Mouse (Mus musculus) liver, embryonic 12.5 days (tissue): ENCODE data around the gene Theg. TPM values are rescaled to one million over a fixed set of nuclear protein-coding genes. Genes with fewer than 3 reads are reported as not detected.

ENCODE experiments used
- ATAC-seq: fragments of 200-750 bp; cut with Nextera tagmentation; 2 replicates; pipeline ENCODE4 v1.8.0; 2017; ENCODE audit warnings: moderate number of reproducible peaks, mild to moderate bottlenecking, moderate library complexity
- H3K27ac ChIP-seq: fragments of 300-500 bp; sonication (generic); 2 replicates; pipeline ENCODE4 v1.5.1; 2016; ENCODE audit warnings: mild to moderate bottlenecking
- H3K27me3 ChIP-seq: fragments of 300-500 bp; sonication (generic); replicated peaks from 2 replicates; pipeline ENCODE4 v1.6.1; 2016; ENCODE audit warnings: mild to moderate bottlenecking, moderate library complexity
- H3K36me3 ChIP-seq: fragments of 300-500 bp; sonication (generic); 2 replicates; pipeline ENCODE4 v1.6.1; 2016; ENCODE audit warnings: mild to moderate bottlenecking, moderate library complexity
- H3K4me1 ChIP-seq: fragments of 300-500 bp; sonication (generic); 2 replicates; pipeline ENCODE4 v1.6.1; 2016
- H3K4me2 ChIP-seq: fragments of 300-500 bp; sonication (generic); 2 replicates; pipeline ENCODE4 v1.6.1; 2016; ENCODE audit warnings: mild to moderate bottlenecking, moderate library complexity
- H3K4me3 ChIP-seq: fragments of 300-500 bp; sonication (generic); 2 replicates; pipeline ENCODE4 v1.5.1; 2016; ENCODE audit warnings: mild to moderate bottlenecking, moderate library complexity
- H3K9ac ChIP-seq: fragments of 300-500 bp; sonication (generic); 2 replicates; pipeline ENCODE4 v1.6.1; 2016; ENCODE audit warnings: mild to moderate bottlenecking, moderate library complexity
- H3K9me3 ChIP-seq: fragments of 300-500 bp; sonication (generic); replicated peaks from 2 replicates; pipeline ENCODE4 v1.6.1; 2016; ENCODE audit warnings: mild to moderate bottlenecking, moderate library complexity
- WGBS: fragments of 180-500 bp; shearing (Covaris S2); methylation state at CpG from one replicate; pipeline ENCODE4 v1.1.7; 2016; ENCODE audit not compliant: insufficient replicate concordance; 5-methylcytosine and 5-hydroxymethylcytosine counted together
- polyA plus RNA-seq: library from polyadenylated mRNA; unstranded; fragments of >200 nt; fragmentation: Nextera tagmentation; extraction: Ambion mirVana; gene quantifications from 2 replicates; pipeline ENCODE4 v1.2.1, GENCODE M21; 2016

Theg gene
- polyA plus RNA-seq, 1 experiment from 2014 or later, result not detected

DNA sequence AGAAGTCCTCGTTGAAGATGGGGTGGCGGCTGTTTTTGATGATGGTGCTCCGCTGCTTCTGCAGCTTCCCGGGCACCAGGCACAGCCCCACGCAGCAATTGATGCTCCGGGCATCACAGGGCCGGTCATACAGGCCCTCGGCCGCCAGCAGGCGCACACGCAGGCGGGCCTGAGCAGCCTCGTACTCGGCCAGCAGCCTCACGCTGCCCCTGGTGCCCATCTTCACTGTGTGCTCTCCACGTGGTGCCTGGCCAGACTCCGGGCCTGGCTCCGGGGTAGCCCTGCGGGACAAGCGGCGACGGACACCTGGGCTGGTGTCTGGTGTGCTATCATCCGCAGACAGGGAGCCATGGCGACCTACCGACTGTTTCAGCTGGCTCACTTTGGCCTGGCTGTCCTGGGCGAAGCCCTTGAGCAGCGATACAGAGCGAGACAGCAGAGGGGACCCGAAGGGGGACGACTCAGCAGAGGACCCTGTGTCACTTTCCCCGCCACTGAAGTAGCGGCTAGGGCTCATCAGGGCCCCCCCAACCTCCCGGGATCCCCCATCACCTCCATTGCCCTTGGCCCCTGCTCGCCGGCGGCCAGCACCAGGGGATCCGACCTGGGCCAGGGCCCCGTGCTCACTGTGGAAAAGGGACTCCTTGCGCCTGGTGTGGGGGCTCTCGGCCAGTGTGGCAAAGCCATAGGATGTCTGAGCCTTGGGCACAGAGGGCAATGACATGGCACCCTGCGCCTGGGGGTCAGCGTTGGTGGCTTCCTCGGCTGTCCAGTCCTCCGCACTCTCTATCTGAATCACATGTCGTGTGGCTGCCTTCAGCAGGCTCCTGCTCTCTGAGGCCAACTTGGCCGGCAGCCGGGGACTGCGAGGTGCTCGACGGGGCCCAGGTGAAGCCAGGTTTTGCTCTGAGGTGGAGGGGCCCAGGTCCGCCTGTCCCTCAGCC, 25.3 kb upstream of the Theg start:
- no peak for ATAC-seq
- 15% methylated on average over 51 of the region's 51 CpGs for WGBS
- H3K27ac ChIP-seq, result no peak overlapping the region
- no peak overlapping the region for H3K4me3 ChIP-seq
- no peaks in the 10 kb centered on the region for H3K36me3 ChIP-seq
- no peaks in the 10 kb centered on the region for H3K9me3 ChIP-seq
- no peak overlapping the region for H3K9ac ChIP-seq
- peaks cover 24% of the 10 kb centered on the region for H3K4me1 ChIP-seq
- H3K27me3 ChIP-seq, result peaks cover 65% of the 10 kb centered on the region
- H3K4me2 ChIP-seq, result no peak overlapping the region; the same call in 1 of the 2 replicates

DNA sequence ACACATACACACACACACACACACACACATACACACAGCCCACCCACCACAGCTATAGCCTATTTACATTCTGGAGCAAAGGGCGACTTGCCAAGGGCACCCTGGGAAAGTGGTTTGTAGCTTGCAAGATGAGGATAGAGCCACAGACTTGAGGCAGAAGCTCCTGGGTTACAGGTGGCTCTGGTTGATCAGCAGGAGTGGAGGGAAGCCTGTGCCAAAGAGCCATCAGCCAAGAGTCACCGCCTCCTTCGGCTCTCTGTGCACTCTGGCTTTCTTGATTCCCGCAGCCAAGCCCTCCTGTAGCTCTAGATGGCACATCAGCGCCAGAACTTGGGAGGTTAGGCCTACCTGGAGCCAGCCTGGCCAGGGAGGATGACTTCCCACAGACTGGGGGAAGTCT, 24.2 kb upstream of the Theg start:
- Histone ChIP-seq H3K27me3 (peaks cover 65% of the 10 kb centered on the region), H3K27ac (no peak overlapping the region), H3K36me3 (no peaks in the 10 kb centered on the region), H3K9ac (no peak overlapping the region), H3K4me3 (no peak overlapping the region), H3K9me3 (no peaks in the 10 kb centered on the region), H3K4me2 (no peak overlapping the region), H3K4me1 (peaks cover 24% of the 10 kb centered on the region)
- ATAC-seq, result no peak
- WGBS, result 36% methylated on average over 5 of the region's 5 CpGs

DNA sequence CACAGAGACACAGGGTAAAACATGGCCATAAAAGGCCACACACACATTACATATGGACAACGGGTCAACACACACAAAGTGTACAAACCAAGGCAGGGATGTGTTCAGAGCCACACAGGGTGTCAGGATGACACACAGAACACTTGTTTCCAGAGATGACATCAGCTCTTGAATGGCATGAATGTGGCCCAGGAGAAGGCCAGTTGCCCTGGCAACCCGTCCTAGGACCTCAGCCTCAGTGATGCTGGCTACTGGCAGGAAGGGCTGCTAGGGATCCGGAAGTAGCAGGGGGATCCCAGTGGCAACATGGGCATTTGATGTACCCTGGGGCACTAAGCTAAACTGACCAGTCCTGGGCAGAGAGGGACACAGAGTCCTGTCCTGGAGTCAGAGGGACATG, 22.1 kb upstream of the Theg start:
- Histone ChIP-seq H3K27me3 (peaks cover 53% of the 10 kb centered on the region), H3K4me2 (no peak overlapping the region), H3K9me3 (no peaks in the 10 kb centered on the region), H3K27ac (no peak overlapping the region), H3K4me1 (peaks cover 24% of the 10 kb centered on the region), H3K9ac (no peak overlapping the region), H3K4me3 (no peak overlapping the region), H3K36me3 (no peaks in the 10 kb centered on the region)
- ATAC-seq, result no peak
- 64% methylated on average over 3 of the region's 3 CpGs for WGBS

DNA sequence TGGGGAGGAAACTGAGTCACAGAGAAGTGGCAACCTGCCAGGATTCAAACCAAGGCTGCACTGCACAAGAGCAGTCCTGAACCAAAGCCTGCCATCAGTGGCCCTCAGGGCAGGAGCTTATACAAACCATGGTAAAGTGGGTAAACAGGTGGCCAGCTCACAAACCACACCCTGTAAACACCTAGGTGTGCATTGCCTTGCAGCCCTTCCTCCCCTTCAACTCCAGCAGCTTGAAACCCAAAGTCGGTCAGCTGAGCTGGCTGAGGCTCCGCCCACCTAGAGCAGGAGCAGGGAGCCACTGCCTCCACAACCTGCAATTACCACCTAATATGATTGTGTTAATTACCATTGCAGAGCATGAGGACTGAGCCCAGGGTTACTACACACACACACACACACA, 20.8 kb upstream of the Theg start:
- ATAC-seq, result no peak
- Histone ChIP-seq H3K9ac (no peak overlapping the region), H3K9me3 (no peaks in the 10 kb centered on the region), H3K4me3 (no peak overlapping the region), H3K4me1 (peaks cover 12% of the 10 kb centered on the region; the same call in 1 of the 2 replicates), H3K27me3 (peaks cover 39% of the 10 kb centered on the region), H3K36me3 (no peaks in the 10 kb centered on the region), H3K27ac (no peak overlapping the region), H3K4me2 (no peak overlapping the region)
- WGBS, result 32% methylated on average over 2 of the region's 2 CpGs

DNA sequence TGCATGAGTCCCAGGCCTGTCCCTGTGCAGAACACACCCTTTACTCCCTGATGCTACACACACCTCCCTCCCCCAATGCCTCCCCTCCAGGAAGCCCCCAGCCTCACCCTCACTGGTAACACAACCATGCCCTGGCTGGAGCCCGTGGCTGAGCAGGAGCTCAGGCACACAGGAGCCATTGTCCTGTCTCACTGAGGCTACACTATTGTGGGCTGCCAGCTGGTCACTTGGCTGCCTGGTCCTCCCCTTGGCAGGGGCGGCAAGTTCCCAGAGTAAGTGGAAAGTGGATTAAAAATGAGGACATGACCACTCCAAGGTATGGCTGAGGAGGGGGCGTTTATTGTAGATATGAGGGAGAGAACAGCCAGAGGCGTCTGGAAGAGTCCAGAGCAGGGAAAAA, 19.4 kb upstream of the Theg start:
- H3K4me1 ChIP-seq, result peaks cover 4% of the 10 kb centered on the region; the same call in 1 of the 2 replicates
- peaks cover 26% of the 10 kb centered on the region for H3K27me3 ChIP-seq
- ATAC-seq, result no peak
- H3K4me2 ChIP-seq, result no peak overlapping the region
- H3K4me3 ChIP-seq, result no peak overlapping the region
- no peaks in the 10 kb centered on the region for H3K36me3 ChIP-seq
- no peak overlapping the region for H3K27ac ChIP-seq
- 49% methylated on average over 4 of the region's 4 CpGs for WGBS
- H3K9me3 ChIP-seq, result no peaks in the 10 kb centered on the region
- H3K9ac ChIP-seq, result no peak overlapping the region

DNA sequence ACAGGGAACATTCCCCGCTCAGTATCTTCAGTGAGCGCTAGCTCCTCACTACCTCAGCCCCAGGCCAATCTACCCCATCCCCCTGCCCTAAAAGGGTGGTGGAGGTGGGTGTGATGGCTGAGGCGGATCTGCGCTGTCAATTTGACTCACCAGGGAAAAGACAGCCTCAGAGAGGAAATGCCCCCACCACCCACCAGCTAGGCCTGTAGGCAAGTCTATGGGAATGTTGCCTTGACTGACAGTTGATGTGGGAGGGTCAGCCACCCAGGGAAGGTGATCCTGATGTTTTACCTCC, 10.8 kb upstream of the Theg start:
- Histone ChIP-seq H3K4me2 (no peak overlapping the region), H3K9ac (no peak overlapping the region), H3K36me3 (no peaks in the 10 kb centered on the region), H3K27me3 (peaks cover 20% of the 10 kb centered on the region; the same call in 1 of the 2 replicates), H3K4me1 (peaks cover 8% of the 10 kb centered on the region; the same call in 1 of the 2 replicates), H3K27ac (no peak overlapping the region), H3K4me3 (no peak overlapping the region), H3K9me3 (no peaks in the 10 kb centered on the region)
- ATAC-seq, result no peak
- 56% methylated on average over 4 of the region's 4 CpGs for WGBS

DNA sequence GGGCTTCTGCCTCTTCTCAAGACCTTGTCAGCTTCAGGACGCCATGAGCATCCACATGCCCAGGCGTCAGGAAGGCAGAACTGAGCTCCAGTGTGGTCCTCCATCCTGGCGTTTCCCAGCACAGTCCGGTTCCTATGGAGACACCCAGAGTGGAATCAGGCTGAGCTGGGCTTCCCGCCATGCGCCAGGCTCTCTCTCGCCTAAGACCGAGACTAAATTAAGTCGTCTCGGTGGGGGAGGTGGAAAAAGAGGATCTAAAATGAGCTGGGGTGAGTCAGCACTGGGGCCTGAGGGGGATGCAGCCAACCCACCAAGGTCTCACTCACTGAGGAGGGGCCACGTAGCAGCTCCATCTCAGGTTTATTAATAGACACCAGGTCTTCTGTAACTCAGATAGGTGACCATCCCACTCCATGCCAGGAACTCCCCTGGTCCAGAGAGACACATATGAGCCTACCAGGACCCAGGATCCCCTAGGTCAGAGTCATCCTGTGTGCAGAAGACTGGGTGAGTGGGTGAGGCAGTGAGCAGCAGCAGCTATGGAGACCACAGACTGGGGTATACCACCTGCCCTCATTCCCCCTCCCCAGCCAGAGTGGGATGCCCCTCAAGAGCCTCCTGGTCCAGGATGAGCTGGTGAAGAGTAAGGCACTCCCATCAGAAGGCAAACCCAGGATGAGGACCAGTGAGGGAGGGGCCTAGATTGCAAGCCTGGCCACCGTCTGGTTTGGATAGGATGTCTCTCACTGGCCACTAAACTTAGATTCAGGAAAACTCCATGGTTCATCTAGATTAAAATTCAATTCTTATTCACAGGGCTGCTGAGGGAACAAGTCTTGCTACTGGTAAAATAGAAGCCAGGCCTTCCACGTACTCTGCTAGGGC, 10.2 kb upstream of the Theg start:
- Histone ChIP-seq H3K4me3 (no peak overlapping the region), H3K9ac (no peak overlapping the region), H3K9me3 (no peaks in the 10 kb centered on the region), H3K4me2 (no peak overlapping the region), H3K4me1 (peaks cover 8% of the 10 kb centered on the region; the same call in 1 of the 2 replicates), H3K27me3 (peaks cover 22% of the 10 kb centered on the region; the same call in 1 of the 2 replicates), H3K27ac (no peak overlapping the region), H3K36me3 (no peaks in the 10 kb centered on the region)
- WGBS, result 21% methylated on average over 13 of the region's 13 CpGs
- no peak; the same call in 1 of the 2 replicates for ATAC-seq

DNA sequence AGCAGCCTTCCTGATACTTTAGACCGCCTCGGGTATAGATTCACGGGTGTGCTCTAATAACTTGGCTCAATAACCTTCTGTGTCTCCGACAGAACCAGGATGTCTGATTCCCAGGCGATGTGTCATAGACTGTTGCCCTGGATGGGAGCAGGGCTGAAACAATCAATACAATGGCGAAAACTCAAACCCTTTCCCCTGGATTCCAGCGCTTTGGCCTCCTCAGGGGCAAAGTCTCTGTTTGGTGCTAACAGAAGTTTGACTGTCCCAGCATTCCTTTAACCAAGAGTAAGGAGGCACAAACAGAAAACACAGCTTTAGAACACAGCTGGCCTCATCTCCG, 8.4 kb upstream of the Theg start:
- Histone ChIP-seq H3K9me3 (no peaks in the 10 kb centered on the region), H3K4me3 (no peak overlapping the region), H3K4me1 (peaks cover 8% of the 10 kb centered on the region; the same call in 1 of the 2 replicates), H3K4me2 (no peak overlapping the region), H3K9ac (no peak overlapping the region), H3K27me3 (peaks cover 29% of the 10 kb centered on the region; the same call in 1 of the 2 replicates), H3K27ac (no peak overlapping the region), H3K36me3 (no peaks in the 10 kb centered on the region)
- ATAC-seq, result no peak
- WGBS, result 41% methylated on average over 8 of the region's 8 CpGs

DNA sequence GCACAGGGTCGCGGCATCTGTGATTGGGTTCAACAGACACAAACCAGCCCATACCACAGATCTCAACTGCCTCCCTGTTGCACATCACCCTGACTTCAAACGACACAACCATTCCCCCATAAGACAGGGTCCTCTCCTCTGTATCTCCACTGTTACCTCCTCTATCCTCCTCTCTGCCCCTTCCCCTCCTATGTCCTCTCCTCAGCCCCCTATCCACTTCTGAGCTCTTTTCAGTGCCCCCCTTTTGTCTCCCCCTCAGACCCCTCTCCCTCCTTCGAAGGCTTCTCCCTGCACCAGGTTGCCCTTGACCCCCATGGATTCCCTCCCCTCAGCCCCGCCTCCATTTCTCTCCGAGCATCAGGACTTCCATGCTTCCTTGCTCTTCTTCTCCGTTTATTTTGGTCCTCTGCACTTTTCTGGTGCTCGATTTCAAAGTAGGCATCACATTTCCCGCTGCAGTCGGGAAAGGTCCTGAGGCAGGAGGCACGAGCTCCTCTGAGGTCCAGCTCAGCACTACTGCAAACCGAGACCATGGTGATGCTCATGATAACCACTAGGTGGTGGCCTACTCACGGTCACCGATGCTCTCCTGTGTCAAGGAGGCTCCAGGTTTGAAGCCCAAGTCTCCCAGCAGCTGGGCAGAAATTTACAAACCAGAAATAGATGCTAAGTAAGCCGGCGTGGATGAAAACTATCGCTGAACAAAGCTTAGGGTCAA, 7.9 kb upstream of the Theg start:
- H3K4me2 ChIP-seq, result no peak overlapping the region
- no peaks in the 10 kb centered on the region for H3K9me3 ChIP-seq
- H3K9ac ChIP-seq, result no peak overlapping the region
- H3K4me1 ChIP-seq, result peaks cover 8% of the 10 kb centered on the region; the same call in 1 of the 2 replicates
- H3K27me3 ChIP-seq, result peaks cover 29% of the 10 kb centered on the region; the same call in 1 of the 2 replicates
- H3K4me3 ChIP-seq, result no peak overlapping the region
- no peaks in the 10 kb centered on the region for H3K36me3 ChIP-seq
- peak; percentile 57; the same call in 1 of the 2 replicates for ATAC-seq
- H3K27ac ChIP-seq, result no peak overlapping the region
- 16% methylated on average over 17 of the region's 17 CpGs for WGBS

DNA sequence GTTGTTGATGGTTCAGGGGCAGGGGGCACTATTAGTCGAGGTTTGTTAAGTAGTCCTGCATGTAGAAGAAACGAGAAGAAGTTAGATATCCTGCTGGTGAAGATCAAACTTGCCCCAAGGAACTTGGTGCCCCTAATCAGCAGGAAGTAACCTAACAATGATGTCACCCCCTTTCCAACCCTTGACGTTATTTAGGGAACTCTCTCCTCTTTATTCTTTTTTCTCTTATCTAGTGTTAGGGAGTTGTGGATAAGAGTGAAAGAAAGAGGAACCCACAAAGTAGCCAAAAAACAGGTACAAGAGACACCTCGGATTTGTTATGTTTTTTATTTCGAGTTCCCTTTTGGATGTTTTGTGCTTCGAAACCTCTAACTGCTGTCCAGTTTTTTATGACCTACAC, 7.0 kb upstream of the Theg start:
- Histone ChIP-seq H3K4me3 (no peak overlapping the region), H3K27me3 (peaks cover 29% of the 10 kb centered on the region; the same call in 1 of the 2 replicates), H3K9ac (no peak overlapping the region), H3K4me2 (no peak overlapping the region), H3K27ac (no peak overlapping the region), H3K9me3 (no peaks in the 10 kb centered on the region), H3K36me3 (no peaks in the 10 kb centered on the region), H3K4me1 (peaks cover 8% of the 10 kb centered on the region; the same call in 1 of the 2 replicates)
- WGBS, result 29% methylated on average over 6 of the region's 6 CpGs
- no peak for ATAC-seq

DNA sequence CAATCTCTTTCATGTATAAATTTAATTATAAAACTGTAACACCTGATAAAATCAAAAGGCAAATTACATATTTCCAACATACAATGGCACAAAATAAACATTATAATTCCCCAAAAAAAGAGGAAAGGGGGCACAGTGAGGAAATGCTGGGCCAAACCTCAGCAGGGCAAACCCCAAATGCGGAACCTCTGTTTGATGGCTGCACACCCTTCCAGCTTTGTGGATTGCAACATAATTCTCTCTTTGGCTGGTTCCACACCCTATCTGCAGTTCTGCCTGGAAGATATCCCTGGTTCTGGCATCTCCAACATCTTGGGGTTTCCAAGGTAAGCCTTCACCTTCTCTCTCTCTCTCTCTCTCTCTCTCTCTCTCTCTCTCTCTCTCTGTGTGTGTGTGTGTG, 3.6 kb upstream of the Theg start:
- Histone ChIP-seq H3K27me3 (peaks cover 20% of the 10 kb centered on the region; the same call in 1 of the 2 replicates), H3K36me3 (no peaks in the 10 kb centered on the region), H3K4me1 (peaks cover 5% of the 10 kb centered on the region; the same call in 1 of the 2 replicates), H3K9ac (no peak overlapping the region), H3K4me2 (no peak overlapping the region), H3K9me3 (no peaks in the 10 kb centered on the region), H3K27ac (no peak overlapping the region), H3K4me3 (no peak overlapping the region)
- WGBS, result 70% methylated on average over 1 of the region's 1 CpGs
- no peak for ATAC-seq
